Mouse (Mus musculus) frontal cortex, postnatal 36 days (tissue): ENCODE results near the gene Tecrl.

Experiments used
- DNase-seq, 2 experiments: peaks; one replicate each; pipeline ENCODE4 v3.0.0; 2022; ENCODE audit warnings: low spot score in 2 of 2

The Tecrl gene

GRCm38 (mm10) chr5:83354846-83355561 is at the start of gene Tecrl:
Gene Tecrl, minus strand, starts transcription at chr5:83355195.
- DNase-seq, result no peak

DNA sequence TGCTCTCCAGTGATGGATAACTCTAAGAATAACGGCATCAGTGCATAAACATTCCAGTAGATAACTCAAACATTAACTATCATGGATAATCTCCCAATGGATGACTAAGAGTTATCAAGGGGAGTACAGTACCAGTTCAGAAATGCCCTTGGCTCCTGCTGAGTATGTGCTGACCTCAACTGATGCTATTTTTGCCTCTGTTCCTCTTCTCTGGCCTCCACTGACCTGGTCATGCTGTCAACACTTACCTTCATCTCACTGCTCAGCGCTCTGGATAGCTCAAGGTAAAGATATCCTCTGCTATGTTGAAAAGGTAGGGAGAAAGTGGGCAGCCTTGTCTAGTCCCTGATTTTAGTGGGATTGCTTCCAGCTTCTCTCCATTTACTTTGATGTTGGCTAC is 30.0 kb upstream of the Tecrl start:
- no peak for DNase-seq

DNA sequence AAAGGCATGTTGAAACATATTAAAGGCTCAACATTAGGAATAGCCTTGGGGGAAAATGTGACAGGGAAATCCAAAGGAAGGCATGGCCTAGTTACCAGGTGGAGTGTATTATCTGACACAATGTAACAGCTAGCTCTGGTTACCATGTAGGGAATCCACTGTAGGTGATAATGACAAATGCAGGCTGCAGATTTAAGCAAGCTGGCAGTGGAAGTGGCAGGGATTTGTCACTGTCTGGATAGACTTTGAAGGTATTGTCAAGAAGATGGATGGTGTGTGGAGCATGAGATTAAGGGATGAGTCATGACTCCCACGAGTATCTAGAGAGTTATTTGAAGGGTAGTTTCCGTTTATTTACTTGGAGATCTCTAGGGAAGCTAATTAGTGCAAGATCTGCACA is 3.4 kb downstream of the Tecrl start:
- no peak for DNase-seq

DNA sequence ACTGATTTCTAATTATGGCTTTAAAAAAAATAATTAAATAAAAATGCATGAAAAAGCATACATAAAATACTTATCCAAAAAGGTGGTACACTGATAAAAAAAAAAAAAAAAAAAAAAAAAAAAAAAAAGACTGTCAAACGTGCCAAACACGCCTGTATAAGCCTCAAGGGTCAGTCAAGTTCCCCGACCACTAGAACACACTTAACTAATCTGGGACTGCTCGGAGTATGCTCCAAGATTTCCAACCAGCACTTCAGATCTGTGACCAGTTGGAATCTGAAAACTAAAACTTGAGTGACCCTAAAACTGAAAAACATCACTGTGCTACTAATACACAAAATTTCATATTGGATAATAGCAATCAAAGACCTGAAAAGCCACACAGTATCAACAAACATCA is 15.9 kb downstream of the Tecrl start:
- no peak for DNase-seq

GRCm38 (mm10) chr5:83267148-83267776 is 87.7 kb downstream of the Tecrl start:
- no peak for DNase-seq

GRCm38 (mm10) chr5:83260059-83260458 is 94.9 kb downstream of the Tecrl start:
- no peak for DNase-seq

GRCm38 (mm10) chr5:83254141-83254540 is 100.9 kb downstream of the Tecrl start:
- no peak for DNase-seq

GRCm38 (mm10) chr5:83238848-83239452 is 116.0 kb downstream of the Tecrl start:
- DNase-seq, result no peak
